Mouse (Mus musculus): ENCODE results near the gene Osbpl2.
A peak's percentile ranks its signal among the peaks of the same experiment; 100 is the strongest.
"Not testable (repeated sequence)": the region's sequence is repeated elsewhere in the genome, so short reads cannot be mapped to it uniquely, and the experiment has no call there.

Osbpl2 gene

DNA sequence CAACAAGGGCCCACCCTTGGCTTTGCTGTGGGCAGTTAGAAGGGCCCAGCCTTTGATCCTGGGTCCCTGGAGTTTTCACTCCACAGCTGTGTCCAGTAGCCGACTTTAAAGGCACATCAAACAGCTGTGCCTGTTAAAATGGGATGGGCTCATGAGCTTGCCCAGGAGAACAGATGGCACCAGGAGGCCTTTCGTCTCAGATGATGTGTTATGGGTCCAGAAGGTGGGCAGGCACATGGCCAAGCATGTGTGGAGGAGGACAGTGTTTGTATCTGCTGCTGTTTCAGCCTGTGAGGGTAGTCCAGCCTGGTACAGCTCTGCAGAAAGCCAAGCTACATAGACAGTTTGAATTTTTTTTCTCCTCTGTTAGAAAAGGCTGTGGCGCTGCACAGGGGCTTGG lies 35.7 kb downstream of the Osbpl2 start:
- DNase-seq (ENCODE audit: low read depth) = no peak

GRCm38 (mm10) chr2:180158627-180159026 lies 39.5 kb downstream of the Osbpl2 start:
- DNase-seq (ENCODE audit: low read depth) = no peak

DNA sequence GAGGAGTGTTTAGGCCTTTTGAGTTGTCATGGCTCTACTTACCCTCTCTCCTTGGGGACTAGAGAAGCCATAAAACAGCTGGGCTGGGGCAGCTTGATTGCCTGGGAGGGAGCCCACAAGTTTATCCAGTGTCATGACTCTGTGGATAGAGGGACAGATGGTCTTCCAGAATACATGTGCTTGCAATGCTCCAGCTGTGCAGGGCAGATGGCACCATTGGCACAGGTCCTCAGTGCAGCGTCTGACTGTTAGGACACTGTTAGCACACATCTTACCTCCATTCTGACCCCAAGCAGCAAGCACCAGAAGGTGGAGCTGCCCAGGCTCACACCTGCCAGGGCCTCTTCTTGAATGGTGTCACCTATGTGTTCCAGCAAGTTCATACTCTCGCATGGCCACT lies 46.7 kb downstream of the Osbpl2 start:
- DNase-seq (ENCODE audit: low read depth) = no peak

DNA sequence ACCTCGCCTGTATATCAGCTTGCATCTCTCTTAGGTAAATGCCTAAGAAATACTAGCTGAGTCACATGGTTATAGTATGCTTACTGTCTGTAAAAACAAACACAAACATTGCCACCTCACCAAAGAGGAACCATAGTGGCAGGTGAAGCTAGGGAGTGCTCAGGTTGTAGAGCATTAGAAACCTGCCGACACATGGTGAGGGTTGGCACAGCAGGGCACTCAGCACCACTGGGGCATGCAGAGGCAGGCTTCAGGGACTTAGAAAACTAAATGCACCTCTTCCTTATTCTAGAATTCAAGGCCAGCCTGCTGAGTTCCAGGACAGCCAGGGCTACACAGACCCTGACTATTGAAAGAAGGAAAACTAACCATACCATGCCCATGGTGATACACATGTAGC lies 47.8 kb downstream of the Osbpl2 start:
- DNase-seq (ENCODE audit: low read depth) = no peak

DNA sequence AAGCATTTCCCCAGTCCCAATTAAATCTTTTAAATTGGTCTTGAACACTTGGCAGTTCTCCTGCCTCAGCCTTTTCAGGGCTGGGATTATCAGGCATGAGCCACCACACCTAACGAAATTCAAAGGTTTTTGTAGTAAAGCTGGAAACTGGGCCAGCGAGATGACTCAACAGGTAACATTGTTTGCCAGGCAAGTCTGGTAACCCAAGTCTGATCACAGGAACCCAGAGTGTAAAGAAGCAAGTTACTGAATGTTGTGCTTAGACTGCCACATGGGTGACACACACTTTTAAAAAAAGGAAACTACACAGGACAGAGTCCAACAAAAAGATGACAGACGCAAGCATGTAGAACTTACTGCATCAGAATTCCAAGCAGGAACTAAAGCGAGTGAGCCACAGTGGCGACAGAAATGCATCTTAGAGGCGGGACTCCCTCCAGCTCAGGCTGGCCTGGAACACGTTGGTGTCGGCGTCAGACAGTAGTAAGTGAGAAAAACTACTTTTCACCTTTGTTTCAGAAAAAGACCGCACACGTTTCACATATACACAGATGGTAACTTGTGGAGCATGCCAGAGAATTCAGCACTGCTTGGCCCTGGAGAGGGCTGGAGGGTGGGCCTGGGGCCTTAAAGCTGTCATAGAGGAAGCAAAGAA lies 51.2 kb downstream of the Osbpl2 start:
- no peak for DNase-seq (ENCODE audit: low read depth)

DNA sequence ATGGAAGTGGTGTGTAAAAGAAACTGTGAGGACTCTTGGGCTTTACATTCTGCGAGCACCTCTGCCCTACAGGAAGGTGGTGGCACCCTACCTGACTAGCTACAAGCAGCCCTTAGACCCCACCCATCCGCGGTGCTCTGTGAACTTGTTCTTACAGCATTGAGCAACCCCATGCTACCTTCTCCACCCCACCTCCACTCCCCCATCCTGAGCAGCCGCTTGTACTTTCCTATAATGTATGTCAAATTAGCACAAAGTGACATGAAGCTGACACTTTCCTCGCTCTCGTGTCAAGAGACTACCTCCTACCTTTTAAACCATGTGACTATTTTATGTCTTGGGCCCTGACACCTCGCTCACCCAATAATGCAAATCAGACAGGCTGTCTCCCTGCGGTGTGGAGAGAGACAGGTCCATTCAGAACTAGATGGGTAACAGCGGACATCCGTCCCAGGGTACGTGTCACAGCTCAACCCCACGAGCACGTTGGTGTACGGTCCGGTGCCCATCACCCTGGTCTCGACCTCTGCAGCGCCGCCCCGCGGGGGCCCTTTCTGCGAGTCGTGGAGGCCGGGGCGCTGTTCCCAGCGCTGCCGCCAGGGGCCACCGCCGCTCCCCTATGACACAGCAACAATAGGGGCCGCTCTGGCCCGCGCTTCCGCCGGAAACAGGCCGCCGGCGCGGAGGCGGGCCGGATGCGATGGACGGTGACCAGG lies 51.9 kb downstream of the Osbpl2 start, which contains the start of gene Adrm1:
Adrm1 (plus strand) TSS at position 680 of the 716 bp plus-strand sequence.
- peak; percentile 81 for DNase-seq (ENCODE audit: low read depth)

GRCm38 (mm10) chr2:180171522-180172070 lies 52.5 kb downstream of the Osbpl2 start:
- no peak for DNase-seq (ENCODE audit: low read depth)

DNA sequence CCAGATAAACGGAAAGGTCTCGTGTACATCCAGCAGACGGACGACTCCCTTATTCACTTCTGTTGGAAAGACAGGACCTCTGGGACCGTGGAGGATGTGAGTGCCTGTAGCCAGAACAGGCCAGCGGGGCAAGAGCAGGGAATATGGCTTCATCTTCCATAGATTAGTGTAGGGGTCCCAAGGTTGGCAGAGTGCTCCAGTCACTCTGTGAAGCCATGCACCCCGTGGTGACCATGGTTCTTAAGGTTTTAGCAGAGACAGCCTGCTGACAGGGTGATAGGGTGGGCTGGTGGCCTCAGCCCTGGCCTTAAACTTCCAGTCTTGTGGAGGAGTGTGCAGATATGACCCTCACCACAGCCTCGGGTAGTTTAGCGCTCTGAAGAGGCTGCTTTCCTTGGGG lies 53.0 kb downstream of the Osbpl2 start:
- DNase-seq (ENCODE audit: low read depth) = no peak

- DNase-seq (ENCODE audit: low read depth) = no peak
These were observed 54.1 kb downstream of the Osbpl2 start for GRCm38 (mm10) chr2:180173163-180173562.

- DNase-seq (ENCODE audit: low read depth) = not testable (repeated sequence)
These were observed 54.6 kb downstream of the Osbpl2 start for GRCm38 (mm10) chr2:180173711-180174110.

GRCm38 (mm10) chr2:180174121-180174520 lies 55.0 kb downstream of the Osbpl2 start:
- DNase-seq (ENCODE audit: low read depth) = no peak

GRCm38 (mm10) chr2:180175725-180176124 lies 56.6 kb downstream of the Osbpl2 start:
- DNase-seq (ENCODE audit: low read depth) = no peak

GRCm38 (mm10) chr2:180181542-180181941 lies 62.4 kb downstream of the Osbpl2 start:
- DNase-seq (ENCODE audit: low read depth) = no peak

DNA sequence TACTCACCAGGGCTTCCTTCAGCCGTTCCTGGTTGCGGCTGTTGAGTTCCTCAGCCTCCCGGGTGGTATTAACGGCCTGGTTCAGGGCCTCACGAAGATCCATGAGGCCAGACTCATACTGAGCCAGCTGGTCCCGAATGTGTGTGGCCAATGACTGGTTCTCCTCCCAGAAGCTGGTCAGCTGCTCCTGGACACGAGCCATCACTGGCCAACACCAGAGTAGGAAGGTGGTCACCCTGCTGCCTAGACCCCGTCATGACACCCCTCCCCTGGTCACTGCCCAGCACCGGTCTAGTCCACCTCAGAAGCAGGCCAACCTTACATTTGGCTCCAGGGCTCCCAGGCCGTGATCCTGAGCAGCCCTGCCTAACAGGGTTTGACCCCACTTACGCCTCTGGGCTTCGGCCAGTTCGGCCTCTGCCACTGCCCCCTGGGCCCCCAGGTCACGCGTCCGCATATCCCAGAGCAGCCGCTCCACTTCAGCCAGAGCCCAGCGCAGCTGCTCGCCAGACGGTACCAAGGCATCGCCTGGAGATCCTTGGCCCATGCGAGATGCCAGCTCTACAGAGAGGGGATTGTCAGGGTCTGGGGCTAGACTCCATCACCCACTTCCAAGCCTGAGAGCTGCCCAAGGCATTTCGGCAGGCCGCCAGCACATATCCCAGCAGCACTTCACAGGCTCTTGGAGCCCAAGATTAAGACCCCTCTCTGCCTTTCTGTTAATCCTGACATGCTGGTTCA lies 65.1 kb downstream of the Osbpl2 start:
- no peak for DNase-seq (ENCODE audit: low read depth)

DNA sequence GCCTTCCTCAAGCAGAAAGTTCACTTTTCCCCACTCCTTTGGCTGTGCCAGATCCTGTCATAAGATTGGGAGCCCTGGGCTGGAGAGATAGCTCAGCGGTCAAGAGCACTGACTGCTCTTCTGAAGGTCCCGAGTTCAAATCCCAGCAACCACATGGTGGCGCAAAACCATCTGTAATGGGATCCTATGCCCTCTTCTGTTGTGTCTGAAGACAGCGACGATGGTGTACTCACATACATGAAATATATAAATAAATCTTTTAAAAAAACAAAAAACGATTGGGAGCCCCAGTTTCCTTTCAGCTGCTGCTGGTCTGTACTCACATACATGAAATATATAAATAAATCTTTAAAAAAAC lies 65.6 kb downstream of the Osbpl2 start:
- no peak for DNase-seq (ENCODE audit: low read depth)

DNA sequence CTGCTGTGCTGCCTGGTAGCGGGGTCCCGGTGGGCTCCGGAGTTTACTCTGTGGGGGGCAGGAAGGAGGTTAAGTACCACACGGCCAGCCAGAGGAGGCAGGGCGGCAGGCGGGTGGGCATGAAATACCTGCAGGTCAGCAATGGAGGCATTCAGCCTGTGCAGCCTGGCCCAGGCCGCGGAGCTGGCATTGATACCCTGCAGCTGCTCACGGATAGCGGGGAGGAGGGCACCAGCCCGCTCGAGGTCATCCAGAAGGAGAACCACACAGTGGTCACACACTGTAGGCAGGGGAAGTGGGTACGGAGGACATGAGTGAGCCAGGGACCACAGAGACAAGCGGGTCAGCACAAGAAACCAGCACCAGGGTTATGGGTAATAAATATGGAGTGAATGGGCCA lies 66.6 kb downstream of the Osbpl2 start:
- no peak for DNase-seq (ENCODE audit: low read depth)

- DNase-seq (ENCODE audit: low read depth) = no peak
These were observed 68.3 kb downstream of the Osbpl2 start for GRCm38 (mm10) chr2:180187362-180187761.

DNA sequence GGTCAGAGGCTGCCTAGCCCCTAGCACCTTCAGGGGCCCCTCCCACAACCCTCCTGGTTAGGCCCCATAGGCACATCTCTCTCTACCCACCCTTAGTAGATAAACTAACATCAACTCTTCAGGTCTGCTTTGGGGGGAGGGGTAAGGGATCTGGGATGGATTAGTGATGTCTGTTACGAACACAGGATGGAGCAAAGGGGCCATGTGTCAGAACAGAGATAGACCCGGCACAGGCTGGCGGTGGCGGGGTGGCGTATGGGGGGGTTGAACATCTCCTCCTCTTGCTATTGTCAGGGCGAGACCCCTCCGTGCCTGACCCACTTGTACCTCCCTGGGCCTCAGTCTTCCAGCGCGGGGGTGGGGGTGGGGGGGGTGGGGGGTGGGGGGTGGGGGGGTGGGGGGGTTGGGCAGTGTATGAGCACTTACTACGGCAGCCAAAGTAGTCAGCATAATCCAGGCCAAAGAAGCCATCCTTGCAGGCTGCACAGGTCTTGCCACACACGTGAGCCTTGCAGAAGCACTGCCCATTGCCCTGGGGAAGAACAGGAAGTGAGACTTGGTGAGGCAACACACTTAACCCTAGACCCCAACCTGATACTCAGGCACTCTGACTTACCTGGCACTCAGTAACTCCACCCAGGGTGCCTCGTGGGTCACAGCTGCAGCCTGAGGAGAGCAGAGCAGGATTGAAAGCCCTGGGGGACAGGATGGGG lies 77.7 kb downstream of the Osbpl2 start:
- no peak for DNase-seq (ENCODE audit: low read depth)

DNA sequence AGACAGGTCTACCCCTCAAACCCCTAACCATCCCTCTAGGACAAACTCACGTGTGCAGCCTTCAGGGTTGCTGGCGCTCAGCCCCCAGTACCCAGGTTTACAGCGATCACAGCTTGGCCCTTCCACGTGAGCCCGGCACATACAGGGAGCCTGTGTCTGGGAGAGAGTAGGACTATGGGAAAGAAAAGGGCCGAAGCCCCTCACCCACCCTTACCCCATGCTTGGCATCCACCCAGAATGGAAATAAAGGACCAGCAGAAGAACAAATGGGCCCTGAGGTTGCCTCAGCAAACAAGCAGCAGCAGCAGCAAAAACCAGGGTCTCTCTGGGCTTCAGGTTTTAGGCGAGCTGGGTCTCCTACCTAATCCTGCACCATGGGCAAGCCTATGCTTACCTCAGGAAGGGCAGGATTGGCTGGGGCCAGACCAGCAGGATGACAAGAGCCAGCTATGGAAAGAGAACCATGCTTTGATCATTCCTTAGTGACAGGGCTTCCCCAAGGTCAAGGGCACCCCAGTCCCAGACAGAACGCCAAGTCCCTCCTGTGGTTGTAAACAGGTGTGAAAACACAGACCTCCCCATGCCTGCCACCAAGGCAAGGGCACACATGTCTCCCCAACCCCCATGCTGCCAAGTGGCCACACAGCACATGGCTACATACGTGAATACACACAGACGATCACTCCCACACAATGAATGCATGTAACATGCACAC lies 78.4 kb downstream of the Osbpl2 start:
- no peak for DNase-seq (ENCODE audit: low read depth)

GRCm38 (mm10) chr2:180198782-180199181 lies 79.7 kb downstream of the Osbpl2 start:
- no peak for DNase-seq (ENCODE audit: low read depth)

DNA sequence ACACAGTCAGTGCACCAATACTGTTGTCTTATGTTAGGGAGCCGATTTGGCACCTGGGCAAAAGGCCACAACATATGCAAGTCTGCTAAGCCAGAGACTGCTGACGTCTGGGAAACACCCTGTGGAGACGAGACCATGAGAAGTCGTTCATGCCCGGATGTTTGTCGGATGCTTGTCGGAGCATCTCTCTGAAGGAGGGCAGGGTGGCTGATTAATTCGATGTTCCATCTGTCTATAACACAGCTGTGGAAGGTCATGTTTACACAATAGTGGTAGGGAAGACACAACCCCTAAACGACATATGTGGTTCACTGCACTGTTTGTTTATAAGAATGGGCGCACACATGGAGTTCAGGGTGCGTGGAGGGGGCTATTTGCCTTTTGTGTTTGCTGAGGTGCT lies 81.6 kb downstream of the Osbpl2 start:
- DNase-seq (ENCODE audit: low read depth) = no peak

GRCm38 (mm10) chr2:180201303-180201702 lies 82.2 kb downstream of the Osbpl2 start:
- DNase-seq (ENCODE audit: low read depth) = no peak
